Mouse (Mus musculus): ENCODE results near the gene Ntsr2.

DNA sequence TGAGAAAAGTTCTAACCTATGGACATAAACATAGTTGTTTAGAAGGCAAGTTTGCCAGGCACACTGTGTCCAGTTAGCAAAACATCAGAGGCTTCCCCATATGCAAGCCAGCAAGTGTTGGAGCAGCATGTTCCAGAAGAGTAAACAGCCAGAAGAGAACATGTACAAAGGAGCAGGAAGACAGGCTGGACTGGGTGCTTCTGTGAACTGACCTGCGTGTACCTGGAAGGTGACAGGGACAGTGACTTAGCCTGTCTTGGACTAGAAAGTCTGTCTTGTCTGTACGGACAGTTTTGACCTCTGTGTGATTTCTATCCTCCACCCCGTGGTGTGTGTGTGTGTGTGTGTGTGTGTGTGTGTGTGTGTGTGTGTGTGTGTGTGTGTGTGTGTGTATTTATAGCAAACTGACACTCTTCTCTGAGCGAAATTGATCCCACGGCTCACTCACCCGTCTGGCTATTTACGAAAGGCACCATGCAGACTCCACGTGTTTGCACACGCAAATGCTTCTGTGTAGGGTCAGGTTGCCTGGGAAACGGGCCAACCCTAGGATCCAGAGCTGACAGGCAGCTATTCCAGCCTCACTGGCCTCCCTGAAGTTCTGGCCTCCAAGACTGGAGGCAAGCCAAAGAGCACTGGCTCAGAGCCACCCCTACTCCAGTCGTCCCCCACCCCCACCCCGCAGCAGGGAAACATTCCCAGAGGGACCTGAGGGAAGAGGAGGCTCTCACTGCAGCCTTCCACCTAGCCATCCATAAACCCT lies 34.5 kb upstream of the Ntsr2 start:
- no peak for TF ChIP-seq CTCF (IDR thresholded peaks at IDR 0.05; ENCODE audit: low read depth)
- peak; percentile 93 for TF ChIP-seq EP300 (IDR thresholded peaks at IDR 0.05; ENCODE audit: low read depth)
